Mouse (Mus musculus): ENCODE measurements around the gene Cyp26b1.

Gene Cyp26b1

GRCm38 (mm10) chr6:84562948-84563347 lies 30.8 kb downstream of the Cyp26b1 start:
- no peak for DNase-seq (ENCODE audit: low read depth, low spot score)

DNA sequence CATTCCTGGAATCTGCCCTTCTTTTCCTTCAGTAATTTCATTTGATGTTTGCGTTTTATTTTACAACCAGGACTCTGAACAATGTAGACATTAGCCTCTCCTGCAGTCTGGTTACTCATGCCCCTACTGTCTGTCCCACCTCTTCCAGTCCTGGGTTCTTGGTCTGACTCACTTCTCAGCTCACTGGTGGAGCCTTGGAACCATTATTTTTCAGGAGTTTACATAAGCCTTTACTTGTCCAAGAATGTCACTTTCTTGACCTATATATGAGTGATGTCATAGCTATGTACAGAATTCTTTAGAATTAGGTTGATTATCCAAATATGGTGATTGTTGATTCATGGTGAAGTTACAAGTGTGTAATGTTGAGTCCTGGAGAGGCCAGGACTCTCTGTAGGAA lies 32.5 kb downstream of the Cyp26b1 start:
- no peak for DNase-seq (ENCODE audit: low read depth, low spot score)

DNA sequence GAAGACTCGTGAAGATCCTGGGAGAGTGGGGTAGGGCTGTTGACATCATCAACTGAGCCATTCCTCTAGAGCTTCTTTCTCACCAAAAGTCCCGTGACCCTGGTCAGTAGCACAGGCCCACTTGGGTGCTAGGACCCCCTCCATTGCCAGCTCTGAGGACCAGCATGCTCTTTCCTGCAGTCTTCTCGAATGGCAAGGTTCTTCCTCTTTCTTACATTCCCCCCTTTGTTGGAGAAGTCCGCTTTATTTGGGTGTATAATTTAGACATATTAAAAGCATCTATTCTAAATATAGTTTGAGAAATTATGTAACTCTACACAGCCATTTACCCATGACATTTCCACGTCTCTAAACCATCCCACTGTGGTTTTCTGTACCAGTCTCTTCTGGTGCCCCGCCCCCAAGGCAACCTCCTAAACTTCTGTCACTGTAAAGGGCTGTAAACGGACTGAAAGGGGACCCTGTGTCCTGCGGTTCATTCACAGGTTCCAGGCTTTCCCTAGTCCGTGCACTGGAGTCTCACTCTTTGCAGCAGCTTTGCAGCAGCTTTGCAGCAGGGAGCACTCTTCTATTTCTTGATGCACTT lies 43.8 kb downstream of the Cyp26b1 start:
- no peak for DNase-seq (ENCODE audit: low read depth, low spot score)

DNA sequence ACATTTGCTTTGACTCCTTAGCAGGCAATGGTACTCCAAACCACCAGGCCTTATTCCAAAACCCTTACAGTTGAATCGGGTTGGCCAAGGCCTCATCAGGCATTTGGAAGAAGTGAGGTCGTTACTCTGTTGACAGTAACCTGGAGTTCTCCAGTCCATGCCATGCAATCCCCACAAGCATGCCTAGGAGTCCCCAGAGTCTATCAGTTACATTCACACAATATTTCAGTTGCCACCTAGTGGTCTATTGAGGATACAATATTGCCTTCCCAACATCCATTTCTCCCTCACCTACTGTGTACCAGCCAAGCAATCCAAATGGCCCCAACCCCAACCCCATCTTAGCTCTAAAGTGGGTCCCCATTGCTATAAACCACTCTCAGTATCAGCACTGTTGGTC lies 48.3 kb downstream of the Cyp26b1 start:
- DNase-seq (ENCODE audit: low read depth, low spot score): peak; percentile 25

GRCm38 (mm10) chr6:84544359-84544758 lies 49.3 kb downstream of the Cyp26b1 start:
- no peak for DNase-seq (ENCODE audit: low read depth, low spot score)

DNA sequence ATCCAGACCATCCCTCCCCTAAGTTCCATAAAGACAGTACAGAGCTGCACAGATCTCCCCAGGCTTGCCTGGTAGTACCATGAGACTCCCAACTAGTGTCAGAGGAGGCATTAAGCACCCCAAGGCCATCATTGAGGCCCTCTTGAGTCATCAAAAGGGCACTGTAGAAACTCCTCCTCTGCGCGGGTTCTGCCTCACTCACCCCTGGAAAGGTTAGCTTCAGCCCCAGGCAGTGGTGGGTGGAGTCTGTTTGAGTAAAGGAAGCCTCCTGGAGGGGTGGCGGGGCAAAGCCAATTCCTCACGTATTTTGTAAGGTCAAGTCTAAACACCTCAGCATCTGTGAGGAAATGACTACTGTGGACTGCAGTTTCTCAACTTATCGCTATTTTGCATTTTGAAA lies 50.2 kb downstream of the Cyp26b1 start:
- DNase-seq (ENCODE audit: low read depth, low spot score): peak; percentile 63

GRCm38 (mm10) chr6:84539924-84540323 lies 53.8 kb downstream of the Cyp26b1 start:
- no peak for DNase-seq (ENCODE audit: low read depth, low spot score)

GRCm38 (mm10) chr6:84538681-84539080 lies 55.0 kb downstream of the Cyp26b1 start:
- DNase-seq (ENCODE audit: low read depth, low spot score): no peak

DNA sequence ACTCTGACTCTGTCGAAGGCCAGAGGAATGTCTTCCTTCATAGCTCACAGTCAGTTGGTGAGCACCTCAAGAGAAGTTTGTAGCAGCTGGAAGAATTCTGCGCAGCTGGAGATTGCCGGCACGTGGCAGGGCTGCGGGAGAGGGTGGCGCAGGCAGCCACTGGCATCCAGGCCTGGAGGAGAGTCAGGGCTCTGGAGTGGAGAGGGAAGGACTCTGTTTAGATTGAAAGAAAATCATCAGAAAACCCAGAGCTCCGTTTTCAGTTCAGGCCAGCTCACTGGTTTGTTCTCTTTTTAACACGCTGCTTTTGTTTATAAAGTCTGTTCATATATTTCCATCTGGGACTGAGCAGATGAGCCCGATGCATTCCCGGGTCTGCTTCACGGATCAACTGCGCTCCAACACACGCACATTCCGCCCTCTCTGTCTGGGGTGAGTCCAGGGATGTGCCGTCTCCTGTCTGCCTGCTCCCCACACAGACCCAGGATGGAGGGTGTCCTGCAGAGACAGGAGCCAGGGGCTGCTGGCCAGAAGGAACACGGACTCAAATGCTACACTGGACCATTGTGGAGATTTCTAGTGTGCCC lies 56.0 kb downstream of the Cyp26b1 start:
- no peak for DNase-seq (ENCODE audit: low read depth, low spot score)

DNA sequence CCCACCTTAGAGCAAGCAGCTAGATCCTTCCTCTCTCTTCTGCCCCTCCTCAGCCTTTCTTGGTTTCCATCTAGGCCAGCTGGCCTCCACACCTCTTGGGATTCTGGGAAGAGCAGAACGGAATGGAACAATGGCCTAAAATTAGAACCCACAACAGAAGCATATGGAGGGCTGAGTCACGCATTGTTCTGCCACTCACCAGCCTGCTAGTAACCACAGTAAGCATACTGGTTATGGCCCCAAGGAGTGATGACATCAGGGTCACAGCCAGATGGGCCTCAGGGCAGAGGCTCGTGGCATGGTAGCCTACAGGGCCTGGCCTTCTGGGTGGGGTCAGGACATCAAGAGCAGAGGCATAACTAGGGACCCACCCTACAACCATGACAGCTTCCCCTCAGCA lies 58.8 kb downstream of the Cyp26b1 start:
- DNase-seq (ENCODE audit: low read depth, low spot score): no peak

DNA sequence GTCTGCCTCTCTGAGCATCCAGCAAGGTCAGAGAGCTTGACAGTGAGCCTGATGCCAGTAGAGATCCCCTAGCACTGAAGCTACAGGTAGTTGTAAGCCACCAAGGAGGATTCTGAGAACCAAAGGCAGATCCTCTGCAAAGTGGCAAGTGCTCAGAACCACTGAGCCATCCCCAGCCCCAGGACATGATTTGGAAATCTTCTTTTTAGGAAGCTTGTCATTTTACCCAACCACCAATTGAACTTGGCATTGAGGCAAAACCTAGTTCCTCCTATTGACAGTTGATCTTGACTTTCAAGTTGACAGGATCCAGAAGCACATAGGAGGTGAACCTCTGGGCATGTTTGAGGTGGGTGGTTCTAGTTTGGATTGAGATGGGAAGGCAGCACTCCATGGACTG lies 63.8 kb downstream of the Cyp26b1 start:
- DNase-seq (ENCODE audit: low read depth, low spot score): no peak

GRCm38 (mm10) chr6:84524901-84525601 lies 68.7 kb downstream of the Cyp26b1 start:
- DNase-seq (ENCODE audit: low read depth, low spot score): no peak

All from ZHBTc4 (cell line).